Mouse (Mus musculus): ENCODE measurements around the gene Sucnr1.

Sucnr1 gene

GRCm38 (mm10) chr3:60111889-60112646 is 30.4 kb downstream of the Sucnr1 start:
- DNase-seq = peak; percentile 13

GRCm38 (mm10) chr3:60114571-60114970 is 32.9 kb downstream of the Sucnr1 start:
- DNase-seq = no peak

- DNase-seq = no peak
Measured at GRCm38 (mm10) chr3:60121449-60121848, 39.8 kb downstream of the Sucnr1 start.

- DNase-seq = no peak
Measured at GRCm38 (mm10) chr3:60123859-60124794, 42.5 kb downstream of the Sucnr1 start.

GRCm38 (mm10) chr3:60126564-60126963 is 44.9 kb downstream of the Sucnr1 start:
- DNase-seq = no peak

- DNase-seq = no peak
Measured at GRCm38 (mm10) chr3:60128282-60128681, 46.6 kb downstream of the Sucnr1 start.

- no peak for DNase-seq
Measured at GRCm38 (mm10) chr3:60135801-60136200, 54.1 kb downstream of the Sucnr1 start.

Data from layer of hippocampus, adult 9-11 months (tissue).